Mouse (Mus musculus): ENCODE measurements around the gene Tent4b.

Gene Tent4b

DNA sequence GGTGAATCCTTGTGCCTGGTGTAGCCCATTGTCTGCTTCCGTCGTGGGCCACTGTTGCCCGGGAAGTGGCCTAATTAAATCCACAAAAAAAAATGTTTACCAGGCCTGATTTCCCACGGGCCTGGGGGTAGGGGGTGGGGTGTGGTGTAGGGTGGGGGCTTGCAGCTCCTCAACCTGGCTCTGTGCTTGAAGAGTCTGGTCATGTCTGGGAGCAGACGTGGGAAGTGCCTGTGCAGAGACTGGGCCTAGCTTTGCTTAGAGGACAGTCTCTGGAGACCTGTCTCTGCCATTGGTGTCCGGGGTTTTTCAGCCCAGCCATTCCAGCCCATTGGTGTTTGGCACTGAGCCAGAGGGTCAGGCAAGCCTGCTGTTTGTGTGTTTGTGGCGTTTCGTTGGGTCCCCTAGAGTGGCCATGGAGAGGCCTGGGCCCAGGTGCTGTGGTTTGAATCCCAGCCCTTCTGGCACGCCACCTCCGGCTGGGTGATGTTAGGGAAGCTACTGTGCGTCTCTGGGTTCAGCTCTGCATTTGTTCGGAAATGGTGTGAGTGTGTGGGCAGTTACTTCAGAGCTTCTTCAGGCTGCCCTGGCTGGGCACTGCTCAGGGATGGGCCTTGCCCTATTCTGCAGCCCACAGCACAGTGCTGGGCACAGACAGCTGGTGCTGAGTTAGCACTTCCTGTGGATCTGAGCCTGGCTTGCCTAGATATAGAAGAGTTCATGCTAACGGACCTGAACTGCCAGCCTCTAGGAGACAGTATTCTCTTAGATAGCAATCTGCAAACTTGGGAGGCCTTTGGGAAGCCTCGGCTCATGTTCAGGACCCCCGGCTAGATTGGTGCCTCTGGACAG, 102.8 kb downstream of the Tent4b start:
- DNase-seq (ENCODE audit: low spot score) = no peak

DNA sequence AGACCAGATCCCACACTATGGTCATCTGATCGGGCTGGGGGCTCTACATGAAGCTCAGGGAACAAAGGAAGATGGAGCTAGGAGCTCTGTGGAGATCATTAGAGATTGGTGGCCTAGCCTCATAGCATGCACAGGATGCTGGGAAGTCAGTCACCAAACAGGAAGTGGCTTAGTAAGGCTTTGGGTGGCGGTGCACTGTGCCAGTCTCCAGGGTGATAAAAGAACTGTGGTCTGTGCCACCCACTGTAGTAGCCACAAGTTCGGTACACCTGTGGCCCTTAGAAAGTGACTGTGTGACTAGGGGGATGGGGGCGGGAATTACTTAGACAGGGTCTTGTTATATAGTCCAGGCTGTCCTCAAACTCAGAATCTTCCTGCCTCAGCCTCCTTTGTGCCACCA, 106.8 kb downstream of the Tent4b start:
- no peak for DNase-seq (ENCODE audit: low spot score)

DNA sequence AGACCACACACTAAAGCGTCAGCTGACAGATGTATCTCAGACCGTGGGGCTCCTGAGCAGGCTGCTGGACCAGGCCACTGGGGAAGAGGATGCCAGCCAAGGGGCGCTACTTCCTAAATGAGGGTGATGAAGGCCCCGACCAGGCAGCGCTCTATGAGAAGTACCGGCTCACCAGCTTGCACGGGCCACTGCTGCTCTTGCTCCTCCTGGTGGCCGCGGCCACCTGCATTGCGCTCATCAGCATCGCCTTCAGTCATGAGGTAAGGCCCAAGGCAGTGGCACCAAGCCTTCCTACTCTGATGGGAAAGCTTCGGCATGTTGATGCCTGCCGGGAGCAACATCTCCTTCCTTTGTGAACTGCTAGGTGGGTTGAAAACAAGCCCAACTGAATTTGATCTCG, 107.5 kb downstream of the Tent4b start:
- DNase-seq (ENCODE audit: low spot score) = no peak

DNA sequence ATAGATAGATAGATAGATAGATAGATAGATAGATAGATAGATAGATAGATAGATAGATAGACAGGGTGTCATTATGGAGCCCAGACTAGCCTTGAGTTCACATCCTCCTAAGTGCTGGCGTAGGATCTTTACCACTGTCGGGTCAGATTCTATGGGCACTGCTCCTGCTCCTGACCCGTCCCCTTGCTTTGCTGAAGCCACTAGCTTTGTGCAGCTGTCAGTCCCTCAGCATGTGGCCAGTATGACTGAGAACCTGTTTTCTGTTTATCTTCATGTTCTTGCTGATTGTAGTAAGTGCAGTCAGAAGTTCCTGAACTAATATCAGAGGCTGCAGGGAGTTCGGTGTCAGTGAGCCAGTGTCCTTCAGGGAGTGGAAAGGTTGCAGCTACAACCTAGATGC, 108.7 kb downstream of the Tent4b start:
- no peak for DNase-seq (ENCODE audit: low spot score)

All from c-Kit-positive CD71-positive TER-119-positive erythroid progenitor cells, embryonic 14.5 days (primary cell).